Mouse (Mus musculus): ENCODE data around the gene Olfr859.
"Not testable (repeated sequence)": the region's sequence is repeated elsewhere in the genome, so short reads cannot be mapped to it uniquely, and the experiment has no call there.

Gene Olfr859

DNA sequence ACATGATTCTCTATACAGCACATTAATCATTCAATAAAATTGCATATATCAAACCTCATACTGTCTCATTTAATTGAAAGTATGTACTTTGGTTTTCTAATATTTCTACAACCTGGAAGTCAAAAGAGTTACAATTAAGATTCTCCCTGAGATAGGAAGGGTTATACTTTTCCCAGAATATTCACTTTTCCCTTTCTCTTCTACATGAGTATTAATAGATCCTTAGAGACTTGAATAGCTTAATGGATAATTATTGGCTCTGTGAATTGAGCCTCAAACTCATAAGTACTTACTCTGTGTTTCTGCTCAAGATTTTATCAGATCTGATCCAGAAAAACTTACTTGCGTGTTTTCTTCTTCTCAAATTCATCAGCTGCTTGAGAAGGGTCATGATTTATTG is at the start of gene Olfr859:
Gene Olfr859, plus strand, starts transcription at position 301 of the 400 bp plus-strand sequence.
- not testable (repeated sequence) for DNase-seq

DNA sequence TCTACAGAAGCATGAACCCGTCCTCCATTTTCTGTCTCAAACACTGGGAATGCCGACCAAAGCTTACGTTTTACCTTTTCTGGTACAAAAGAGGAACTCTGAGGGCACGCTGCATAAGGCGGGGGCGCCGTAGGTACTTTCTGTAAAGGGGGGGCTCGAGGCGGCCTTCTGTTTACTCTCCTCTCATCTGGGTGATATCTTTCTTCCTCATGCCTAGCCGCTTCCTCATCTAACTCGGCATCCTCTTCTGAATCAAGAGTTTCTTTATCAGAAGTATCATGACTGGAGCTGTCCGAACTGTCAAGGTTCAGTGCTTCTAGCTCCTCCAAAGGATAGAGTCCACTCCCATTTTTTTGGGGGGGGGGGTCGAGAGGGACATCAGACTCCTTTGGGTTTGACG is 35.6 kb upstream of the Olfr859 start:
- DNase-seq = no peak

DNA sequence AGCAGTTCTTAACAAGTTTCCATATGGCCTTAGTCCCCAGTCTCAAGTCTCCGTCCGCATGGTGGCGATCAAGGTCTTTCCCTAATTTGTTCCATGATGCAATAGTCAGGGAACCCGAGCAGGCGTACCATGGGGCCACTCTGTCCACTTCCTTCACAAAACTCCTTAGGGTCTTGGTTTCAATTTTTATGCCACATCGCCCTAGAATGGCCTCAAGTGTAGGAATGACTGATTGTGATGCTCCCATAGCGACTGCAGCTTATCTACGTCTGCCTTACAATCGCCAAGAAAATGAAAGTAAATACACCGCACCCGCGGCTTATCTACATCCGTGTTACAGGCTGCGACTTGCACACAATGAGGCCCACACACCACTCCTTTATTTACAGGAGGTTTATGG is 35.0 kb upstream of the Olfr859 start:
- DNase-seq = no peak

DNA sequence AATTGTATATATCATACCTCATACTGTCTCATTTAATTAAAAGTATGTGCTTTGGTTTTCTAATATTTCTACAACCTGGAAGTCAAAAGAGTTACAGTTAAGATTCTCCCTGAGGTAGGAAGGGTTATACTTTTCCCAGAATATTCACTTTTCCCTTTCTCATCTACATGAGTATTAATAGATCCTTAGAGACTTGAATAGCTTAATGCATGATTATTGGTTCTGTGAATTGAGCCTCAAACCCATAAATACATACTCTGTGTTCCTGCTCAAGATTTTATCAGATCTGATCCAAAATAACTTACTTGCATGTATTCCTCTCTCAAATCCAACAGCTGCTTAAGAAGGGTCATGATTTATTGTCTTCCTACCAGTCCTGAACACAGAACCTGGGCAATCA is 24.7 kb upstream of the Olfr859 start, which contains the start of gene Olfr58:
Gene Olfr58, plus strand, starts transcription at position 301 of the 400 bp plus-strand sequence.
- no peak for DNase-seq

DNA sequence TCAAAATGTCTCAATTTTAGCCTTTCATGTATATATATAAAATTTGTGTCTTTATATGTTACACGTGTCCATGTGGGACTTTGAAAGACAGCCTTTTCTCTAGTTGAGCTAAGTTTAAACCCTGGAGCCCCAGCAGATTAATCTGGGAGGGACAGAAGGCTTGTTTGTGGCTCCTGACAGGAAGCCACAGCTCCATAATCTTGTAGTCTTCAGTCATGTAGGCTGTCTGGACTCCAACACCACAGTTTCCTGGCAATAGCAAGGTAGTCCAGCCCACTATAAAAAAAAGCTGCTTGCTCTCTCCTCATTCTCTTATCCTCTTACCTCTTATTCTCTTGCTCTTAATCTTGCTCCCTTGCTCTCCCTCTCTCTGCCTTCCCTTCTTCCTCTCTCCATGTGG is 1.7 kb upstream of the Olfr859 start:
- DNase-seq = no peak

DNA sequence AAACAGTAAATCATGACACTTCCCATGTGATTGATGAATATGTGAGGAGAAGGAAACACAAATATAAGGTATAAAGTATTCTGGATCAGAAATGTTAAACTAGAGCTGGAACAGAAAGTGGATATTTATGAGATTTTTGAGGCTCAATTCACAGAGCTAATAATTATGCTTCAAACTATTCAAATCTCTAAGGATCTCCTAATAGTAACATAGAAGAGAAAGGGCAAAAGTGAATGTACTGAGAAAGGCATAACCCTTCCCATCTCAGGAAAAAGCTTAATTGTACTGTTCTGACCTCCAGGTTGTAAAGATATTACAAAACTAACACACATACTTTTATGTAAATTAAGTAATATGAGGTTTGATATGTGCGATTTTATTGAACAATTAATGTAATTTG is 44.9 kb downstream of the Olfr859 start, which contains the start of gene Olfr860:
Gene Olfr860, minus strand, starts transcription at position 101 of the 400 bp plus-strand sequence.
- no peak for DNase-seq

Measured in cerebellum, adult 11-12 months (tissue).